Mouse (Mus musculus): ENCODE measurements at regions not wholly inside any gene's neighbourhood (a gene's known extent, or its start where the extent isn't known, plus 50 kb on each side); places are given as distances from the start of the nearest gene placed in this dataset.

DNA sequence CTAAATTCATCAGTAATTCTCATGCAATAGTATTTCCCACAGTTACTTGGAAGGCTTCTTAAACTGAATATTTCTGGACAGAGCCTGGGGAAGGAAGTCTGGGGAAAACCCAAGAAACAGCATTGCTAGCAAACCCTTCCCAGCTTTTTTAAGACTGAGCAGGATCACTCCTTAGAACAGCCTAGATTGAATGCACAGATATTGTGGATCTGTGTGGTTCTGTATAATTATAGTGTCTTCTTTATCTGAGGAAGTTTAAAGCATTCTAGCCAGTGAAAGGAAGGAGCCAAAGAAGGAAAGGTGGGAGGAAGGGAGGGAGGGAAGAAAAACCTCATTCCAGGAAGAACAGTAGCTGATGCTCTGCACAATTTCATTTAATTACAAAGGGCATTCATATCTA lies 669.0 kb upstream of the B3galt2 start:
- no peak overlapping the region for H3K27ac ChIP-seq (ENCODE audit: insufficient read depth, low read length)
- TF ChIP-seq CTCF (IDR thresholded peaks at IDR 0.05; ENCODE audit: borderline replicate concordance, insufficient read depth, low read depth, low read length): no peak
- no peak for TF ChIP-seq POLR2A (IDR thresholded peaks at IDR 0.05; ENCODE audit: borderline replicate concordance, insufficient read depth, low read length)
- DNase-seq: no peak
- no peaks in the 10 kb centered on the region for H3K4me1 ChIP-seq (ENCODE audit: control insufficient read depth, insufficient read depth, low read length)
- no peak overlapping the region for H3K4me3 ChIP-seq (replicated peaks; ENCODE audit: insufficient read depth, low read depth, low read length)
- H3K27me3 ChIP-seq (ENCODE audit: control insufficient read depth, insufficient read depth, low read length): no peaks in the 10 kb centered on the region

DNA sequence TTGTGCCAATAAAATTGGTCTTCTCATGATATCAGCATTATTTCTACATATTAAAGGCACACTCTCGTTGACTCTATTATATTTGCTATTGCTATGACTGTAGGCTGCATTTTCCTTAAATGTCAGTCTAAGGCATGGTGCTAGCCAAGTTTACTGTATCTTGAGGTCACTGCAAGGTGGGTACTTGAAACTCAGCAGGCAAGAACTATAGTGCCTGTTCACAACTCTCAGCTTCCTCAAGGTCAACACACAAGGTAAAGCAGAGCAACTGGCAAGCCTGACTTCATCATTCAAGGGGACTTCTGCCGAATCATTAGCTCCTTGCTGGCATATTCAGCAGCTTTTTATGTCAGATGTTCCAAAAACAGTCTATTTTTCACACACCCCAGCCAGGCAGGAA lies 667.1 kb upstream of the B3galt2 start:
- Histone ChIP-seq H3K4me3 (replicated peaks; ENCODE audit: insufficient read depth, low read depth, low read length) (no peak overlapping the region), H3K27ac (ENCODE audit: insufficient read depth, low read length) (no peak overlapping the region), H3K27me3 (ENCODE audit: control insufficient read depth, insufficient read depth, low read length) (no peaks in the 10 kb centered on the region), H3K4me1 (ENCODE audit: control insufficient read depth, insufficient read depth, low read length) (no peaks in the 10 kb centered on the region)
- WGBS: 75% methylated on average over 2 of the region's 2 CpGs
- no peak for DNase-seq
- no peak for TF ChIP-seq CTCF (IDR thresholded peaks at IDR 0.05; ENCODE audit: borderline replicate concordance, insufficient read depth, low read depth, low read length)
- TF ChIP-seq POLR2A (IDR thresholded peaks at IDR 0.05; ENCODE audit: borderline replicate concordance, insufficient read depth, low read length): no peak

DNA sequence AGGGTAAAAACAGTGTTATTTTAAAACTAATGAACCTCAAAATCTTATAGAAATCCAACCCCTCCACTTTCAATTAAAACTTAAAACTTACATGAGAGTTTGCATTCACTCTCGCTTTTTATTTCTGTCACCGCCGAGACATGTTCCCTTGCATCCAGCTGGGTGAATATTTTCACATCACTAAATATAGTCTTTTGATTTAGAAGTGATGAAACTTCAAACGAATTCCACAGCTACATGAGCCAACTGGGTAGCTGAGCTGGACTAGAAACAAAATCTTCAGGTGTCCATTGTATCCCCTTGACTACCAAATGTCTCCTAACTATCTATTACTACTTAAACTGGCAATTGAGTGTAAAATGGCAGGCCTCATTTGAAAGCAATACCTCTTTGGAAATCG lies 657.5 kb upstream of the B3galt2 start:
- no peak for DNase-seq
- no peak overlapping the region for H3K4me3 ChIP-seq (replicated peaks; ENCODE audit: insufficient read depth, low read depth, low read length)

DNA sequence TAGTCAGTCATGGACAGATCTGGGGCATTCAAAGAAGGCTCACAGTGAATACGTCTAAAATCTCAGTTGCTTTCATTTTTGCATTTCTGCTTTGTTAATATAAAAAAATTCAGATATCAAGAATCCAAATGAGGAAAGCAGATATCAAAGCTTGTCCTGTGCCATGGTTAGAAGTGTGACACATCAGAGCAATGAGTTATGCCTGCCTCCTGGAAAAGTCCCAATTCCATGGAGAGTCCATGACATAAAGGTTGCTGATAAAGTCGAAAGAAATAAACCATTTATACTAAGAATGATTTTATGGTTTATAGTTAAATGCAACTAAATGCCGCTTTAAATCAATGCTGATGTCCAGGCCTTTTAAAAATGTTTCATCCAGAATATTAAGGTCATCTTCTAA lies 656.8 kb upstream of the B3galt2 start:
- Histone ChIP-seq H3K27me3 (ENCODE audit: control insufficient read depth, insufficient read depth, low read length) (no peaks in the 10 kb centered on the region), H3K4me3 (replicated peaks; ENCODE audit: insufficient read depth, low read depth, low read length) (no peak overlapping the region), H3K4me1 (ENCODE audit: control insufficient read depth, insufficient read depth, low read length) (no peaks in the 10 kb centered on the region), H3K27ac (ENCODE audit: insufficient read depth, low read length) (no peak overlapping the region)
- no peak for DNase-seq
- WGBS: 85% methylated on average over 3 of the region's 3 CpGs
- TF ChIP-seq POLR2A (IDR thresholded peaks at IDR 0.05; ENCODE audit: borderline replicate concordance, insufficient read depth, low read length) (no peak), CTCF (IDR thresholded peaks at IDR 0.05; ENCODE audit: borderline replicate concordance, insufficient read depth, low read depth, low read length) (no peak)

More for the DNA sequence above, 657.5 kb upstream of the B3galt2 start:
- TF ChIP-seq CTCF (IDR thresholded peaks at IDR 0.05; ENCODE audit: borderline replicate concordance, insufficient read depth, low read depth, low read length): no peak
- no peak for TF ChIP-seq POLR2A (IDR thresholded peaks at IDR 0.05; ENCODE audit: borderline replicate concordance, insufficient read depth, low read length)
- no peaks in the 10 kb centered on the region for H3K27me3 ChIP-seq (ENCODE audit: control insufficient read depth, insufficient read depth, low read length)
- WGBS: 49% methylated on average over 5 of the region's 5 CpGs
- no peaks in the 10 kb centered on the region for H3K4me1 ChIP-seq (ENCODE audit: control insufficient read depth, insufficient read depth, low read length)
- H3K27ac ChIP-seq (ENCODE audit: insufficient read depth, low read length): no peak overlapping the region

DNA sequence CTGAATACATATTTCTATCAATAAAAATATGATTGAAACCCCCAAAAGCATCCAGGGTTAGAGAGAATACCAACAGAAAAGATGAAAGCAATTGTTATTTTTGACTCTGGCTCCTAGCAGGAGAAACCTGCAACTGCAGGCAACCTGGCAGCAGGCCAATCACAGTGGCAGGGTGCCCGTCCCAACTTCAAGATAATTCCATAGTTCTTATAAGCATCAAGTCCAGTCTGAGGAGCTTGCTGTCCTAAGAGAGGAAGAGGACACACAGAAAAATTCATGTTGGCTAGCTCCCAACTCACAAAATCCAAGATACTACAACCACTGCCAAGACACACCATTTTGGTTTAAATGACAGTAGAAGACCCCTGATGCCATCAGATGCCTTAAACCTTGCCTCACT lies 654.9 kb upstream of the B3galt2 start:
- no peaks in the 10 kb centered on the region for H3K27me3 ChIP-seq (ENCODE audit: control insufficient read depth, insufficient read depth, low read length)
- WGBS: 6% methylated on average over 1 of the region's 1 CpGs
- no peaks in the 10 kb centered on the region for H3K4me1 ChIP-seq (ENCODE audit: control insufficient read depth, insufficient read depth, low read length)
- H3K4me3 ChIP-seq (replicated peaks; ENCODE audit: insufficient read depth, low read depth, low read length): no peak overlapping the region
- H3K27ac ChIP-seq (ENCODE audit: insufficient read depth, low read length): no peak overlapping the region
- DNase-seq: peak; percentile 9 to 20
- no peak for TF ChIP-seq CTCF (IDR thresholded peaks at IDR 0.05; ENCODE audit: borderline replicate concordance, insufficient read depth, low read depth, low read length)
- no peak for TF ChIP-seq POLR2A (IDR thresholded peaks at IDR 0.05; ENCODE audit: borderline replicate concordance, insufficient read depth, low read length)

DNA sequence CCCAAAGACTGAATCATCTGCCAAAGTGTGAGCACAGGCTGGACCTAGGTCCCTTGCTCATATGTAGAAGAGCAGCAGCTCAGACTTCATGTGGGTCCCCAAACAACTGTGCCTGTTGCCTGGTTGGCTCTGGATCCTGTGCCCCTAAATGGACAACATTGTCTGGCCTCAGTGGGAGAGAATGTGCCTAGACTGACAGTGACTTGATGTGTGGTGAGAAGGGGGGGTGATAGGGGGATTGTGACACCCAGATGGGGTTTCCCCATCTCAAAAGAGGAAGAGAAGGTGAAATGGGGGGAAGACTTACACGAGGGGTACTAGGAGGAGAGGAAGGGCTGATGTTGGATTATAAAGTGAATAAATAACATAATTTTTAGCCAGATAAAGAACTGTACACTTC lies 640.2 kb upstream of the B3galt2 start:
- no peak overlapping the region for H3K27ac ChIP-seq (ENCODE audit: insufficient read depth, low read length)
- H3K27me3 ChIP-seq (ENCODE audit: control insufficient read depth, insufficient read depth, low read length): no peaks in the 10 kb centered on the region
- H3K4me3 ChIP-seq (replicated peaks; ENCODE audit: insufficient read depth, low read depth, low read length): no peak overlapping the region
- WGBS: 69% methylated on average over 1 of the region's 1 CpGs
- H3K4me1 ChIP-seq (ENCODE audit: control insufficient read depth, insufficient read depth, low read length): no peaks in the 10 kb centered on the region
- no peak for DNase-seq
- TF ChIP-seq POLR2A (IDR thresholded peaks at IDR 0.05; ENCODE audit: borderline replicate concordance, insufficient read depth, low read length) (no peak), CTCF (IDR thresholded peaks at IDR 0.05; ENCODE audit: borderline replicate concordance, insufficient read depth, low read depth, low read length) (no peak)

DNA sequence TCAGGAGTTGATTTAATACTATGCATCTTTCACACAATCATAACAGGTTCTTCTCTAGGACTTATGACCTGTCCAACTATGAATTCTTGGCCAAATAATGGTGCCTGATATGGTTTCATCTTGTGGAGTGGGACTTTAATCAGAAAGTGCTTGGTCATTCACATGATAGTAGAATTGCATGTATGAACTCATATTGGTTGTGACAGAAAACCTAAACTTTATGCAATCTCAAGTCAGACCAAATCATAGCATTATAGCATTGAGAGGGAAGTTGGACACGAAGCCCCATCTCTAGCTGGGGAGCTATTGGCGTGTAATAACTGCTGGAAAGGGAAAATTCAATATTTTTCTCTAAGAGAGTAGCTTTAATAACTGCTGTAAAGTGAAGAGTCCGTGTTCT lies 639.4 kb upstream of the B3galt2 start:
- WGBS: 86% methylated on average over 3 of the region's 3 CpGs

DNA sequence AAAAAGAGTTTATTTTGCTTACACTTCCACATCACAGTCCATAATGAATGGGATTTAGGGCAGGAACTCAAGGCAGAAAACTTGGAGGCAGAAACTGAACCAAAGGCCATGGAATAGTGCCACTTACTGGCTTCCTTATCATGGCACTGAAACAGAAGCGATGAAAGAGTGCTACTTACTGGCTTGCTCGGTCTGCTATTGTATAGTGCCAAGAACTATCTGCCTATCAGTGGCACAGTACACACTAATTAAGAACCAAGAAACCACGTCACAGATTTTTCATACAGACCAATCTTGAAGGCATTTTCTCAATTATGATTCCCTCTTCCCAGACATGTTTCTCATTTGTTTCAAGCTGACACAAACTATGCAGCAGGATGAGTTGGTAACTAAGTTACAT lies 634.4 kb upstream of the B3galt2 start:
- no peaks in the 10 kb centered on the region for H3K27me3 ChIP-seq (ENCODE audit: control insufficient read depth, insufficient read depth, low read length)
- H3K4me3 ChIP-seq (replicated peaks; ENCODE audit: insufficient read depth, low read depth, low read length): no peak overlapping the region
- WGBS: 52% methylated on average over 3 of the region's 3 CpGs
- TF ChIP-seq CTCF (IDR thresholded peaks at IDR 0.05; ENCODE audit: borderline replicate concordance, insufficient read depth, low read depth, low read length) (no peak), POLR2A (IDR thresholded peaks at IDR 0.05; ENCODE audit: borderline replicate concordance, insufficient read depth, low read length) (no peak)
- H3K27ac ChIP-seq (ENCODE audit: insufficient read depth, low read length): no peak overlapping the region
- no peaks in the 10 kb centered on the region for H3K4me1 ChIP-seq (ENCODE audit: control insufficient read depth, insufficient read depth, low read length)
- no peak for DNase-seq

More for the DNA sequence above, 639.4 kb upstream of the B3galt2 start:
- TF ChIP-seq POLR2A (IDR thresholded peaks at IDR 0.05; ENCODE audit: borderline replicate concordance, insufficient read depth, low read length): no peak
- no peak for TF ChIP-seq CTCF (IDR thresholded peaks at IDR 0.05; ENCODE audit: borderline replicate concordance, insufficient read depth, low read depth, low read length)
- DNase-seq: no peak
- no peak overlapping the region for H3K27ac ChIP-seq (ENCODE audit: insufficient read depth, low read length)
- no peaks in the 10 kb centered on the region for H3K27me3 ChIP-seq (ENCODE audit: control insufficient read depth, insufficient read depth, low read length)
- no peak overlapping the region for H3K4me3 ChIP-seq (replicated peaks; ENCODE audit: insufficient read depth, low read depth, low read length)
- H3K4me1 ChIP-seq (ENCODE audit: control insufficient read depth, insufficient read depth, low read length): no peaks in the 10 kb centered on the region

All from cerebellum, adult 2 months (tissue).